Comparison of ENCODE assay signal across 22 mouse cellular contexts in genomic region chr6:113175469-113175868, GRCm38 (mm10). TPM values are rescaled to one million over a fixed set of nuclear protein-coding genes. Genes with fewer than 3 reads are reported as not detected.
DNase-seq lines count a peak whose midpoint lies in the region; ATAC-seq lines count a peak whose summit lies in the region.
"Had no signal": no experiment of that assay in that cellular context is flagged by ENCODE, and none has a peak within 500 bp of the region (broad histone marks: within the 10 kb centered on the region; RNA-seq: fewer than 3 reads in every experiment).

No protein-coding gene starts in this region.

- DNase-seq in liver, embryonic 13.5 days = no peak
- DNase-seq in liver, embryonic 11.5 days (ENCODE audit: low spot score) = no peak
- DNase-seq in yolk sac, embryonic 10.5 days (ENCODE audit: low spot score) = peak; percentile 70
- DNase-seq in right cerebral cortex, postnatal 36 days (ENCODE audit: low spot score in 2 of 2) = no peak
- DNase-seq: adrenal gland, adult 2 months; adrenal gland, postnatal 10 days; adrenal gland, postnatal 25 days; cerebellum, adult 11 months; cerebellum, adult 18-20 months; cerebellum, adult 8-10 months; cerebellum, adult 9-11 months; cerebellum, postnatal 14 days; cerebellum, postnatal 36 days; embryo, embryonic 11 days had no signal

- H3K4me1 ChIP-seq in liver, embryonic 13.5 days (replicated peaks) = no peaks in the 10 kb centered on the region
- no peaks in the 10 kb centered on the region for H3K4me1 ChIP-seq in liver, embryonic 12.5 days
- H3K4me1 ChIP-seq in liver, embryonic 16.5 days (ENCODE audit: control insufficient read depth, low read depth, low read length) = no peaks in the 10 kb centered on the region
- H3K4me1 ChIP-seq in liver, embryonic 11.5 days (replicated peaks; ENCODE audit: control insufficient read depth, insufficient read depth, low read length) = no peaks in the 10 kb centered on the region

- H3K36me3 ChIP-seq in liver, embryonic 13.5 days = no peaks in the 10 kb centered on the region
- H3K36me3 ChIP-seq in liver, embryonic 12.5 days = no peaks in the 10 kb centered on the region
- no peaks in the 10 kb centered on the region for H3K36me3 ChIP-seq in liver, embryonic 16.5 days (ENCODE audit: control insufficient read depth, insufficient read depth)
- no peaks in the 10 kb centered on the region for H3K36me3 ChIP-seq in liver, embryonic 11.5 days (ENCODE audit: control insufficient read depth, insufficient read depth, low read length)
- H3K36me3 ChIP-seq: embryonic facial prominence, embryonic 13.5 days; embryonic facial prominence, embryonic 15.5 days had no signal

- H3K27me3 ChIP-seq in liver, embryonic 13.5 days = no peaks in the 10 kb centered on the region
- peaks cover 12% of the 10 kb centered on the region; the same call in 1 of the 2 replicates for H3K27me3 ChIP-seq in liver, embryonic 12.5 days (replicated peaks)
- no peaks in the 10 kb centered on the region for H3K27me3 ChIP-seq in liver, embryonic 16.5 days (ENCODE audit: control insufficient read depth, insufficient read depth, low read depth, low read length)
- no peaks in the 10 kb centered on the region; the same call in 1 of the 2 replicates for H3K27me3 ChIP-seq in liver, embryonic 11.5 days (replicated peaks; ENCODE audit: control insufficient read depth, insufficient read depth, low read length)
- H3K27me3 ChIP-seq: embryonic facial prominence, embryonic 13.5 days; embryonic facial prominence, embryonic 15.5 days; forebrain, embryonic 12.5 days had no signal

- no peak overlapping the region for H3K27ac ChIP-seq in liver, embryonic 13.5 days
- no peak overlapping the region for H3K27ac ChIP-seq in liver, embryonic 12.5 days
- no peak overlapping the region for H3K27ac ChIP-seq in liver, embryonic 16.5 days (ENCODE audit: low read length)
- H3K27ac ChIP-seq in liver, embryonic 11.5 days (ENCODE audit: low read depth, low read length) = no peak overlapping the region
- H3K27ac ChIP-seq: embryonic facial prominence, embryonic 13.5 days; embryonic facial prominence, embryonic 15.5 days; forebrain, embryonic 10.5 days; forebrain, embryonic 12.5 days had no signal

- no peaks in the 10 kb centered on the region for H3K9me3 ChIP-seq in liver, embryonic 13.5 days (replicated peaks)
- no peaks in the 10 kb centered on the region for H3K9me3 ChIP-seq in liver, embryonic 12.5 days (replicated peaks)
- H3K9me3 ChIP-seq in liver, embryonic 16.5 days (replicated peaks; ENCODE audit: control insufficient read depth, low read length) = 0 out of 2 replicates have a peak, but pooled peaks cover 2% of the 10 kb centered on the region
- no peaks in the 10 kb centered on the region for H3K9me3 ChIP-seq in liver, embryonic 11.5 days (ENCODE audit: control insufficient read depth, low read length)
- H3K9me3 ChIP-seq: embryonic facial prominence, embryonic 13.5 days; embryonic facial prominence, embryonic 15.5 days; forebrain, embryonic 10.5 days; forebrain, embryonic 12.5 days had no signal

- 0 out of 2 replicates have a peak, but pooled peaks have one; percentile 19 for ATAC-seq in liver, embryonic 13.5 days (ENCODE audit: low read depth)
- no peak for ATAC-seq in liver, embryonic 12.5 days
- ATAC-seq in liver, embryonic 16.5 days (ENCODE audit: low read depth) = peak; percentile 53; the same call in 1 of the 2 replicates
- no peak for ATAC-seq in liver, embryonic 11.5 days (replicated peaks; ENCODE audit: low FRiP score)
- ATAC-seq: forebrain, embryonic 14.5 days had no signal

- WGBS in liver, embryonic 13.5 days (ENCODE audit: insufficient replicate concordance) = 79% methylated on average over 3 of the region's 3 CpGs
- 80% methylated on average over 3 of the region's 3 CpGs for WGBS in liver, embryonic 12.5 days (ENCODE audit: insufficient replicate concordance)
- WGBS in liver, embryonic 16.5 days (ENCODE audit: insufficient replicate concordance) = 79% methylated on average over 3 of the region's 3 CpGs
- WGBS in liver, embryonic 11.5 days = 78% methylated on average over 3 of the region's 3 CpGs

- H3K4me3 ChIP-seq in liver, embryonic 13.5 days (replicated peaks) = no peak overlapping the region
- no peak overlapping the region for H3K4me3 ChIP-seq in liver, embryonic 12.5 days
- H3K4me3 ChIP-seq in liver, embryonic 16.5 days (ENCODE audit: low read depth, low read length) = no peak overlapping the region
- H3K4me3 ChIP-seq in liver, embryonic 11.5 days (ENCODE audit: low read depth, low read length) = no peak overlapping the region
- H3K4me3 ChIP-seq: embryonic facial prominence, embryonic 13.5 days; embryonic facial prominence, embryonic 15.5 days; erythroblast, embryonic 14.5 days; forebrain, embryonic 10.5 days; forebrain, embryonic 12.5 days had no signal

- H3K9ac ChIP-seq in liver, embryonic 13.5 days = no peak overlapping the region
- H3K9ac ChIP-seq in liver, embryonic 12.5 days = no peak overlapping the region
- no peak overlapping the region for H3K9ac ChIP-seq in liver, embryonic 16.5 days (ENCODE audit: low read depth, low read length)
- H3K9ac ChIP-seq in liver, embryonic 11.5 days (ENCODE audit: low read depth, low read length) = no peak overlapping the region
- H3K9ac ChIP-seq: embryonic facial prominence, embryonic 13.5 days; embryonic facial prominence, embryonic 15.5 days; forebrain, embryonic 12.5 days had no signal

- no peak overlapping the region for H3K4me2 ChIP-seq in liver, embryonic 13.5 days
- no peak overlapping the region for H3K4me2 ChIP-seq in liver, embryonic 12.5 days
- H3K4me2 ChIP-seq in liver, embryonic 16.5 days (ENCODE audit: low read depth, low read length) = no peak overlapping the region
- no peak overlapping the region for H3K4me2 ChIP-seq in liver, embryonic 11.5 days
- H3K4me2 ChIP-seq: embryonic facial prominence, embryonic 13.5 days; embryonic facial prominence, embryonic 15.5 days; forebrain, embryonic 12.5 days had no signal

RNA-seq across cellular contexts. Expression of gene Lhfpl4, which starts 19.7 kb away (rescaled TPM):
- polyA plus RNA-seq in liver, embryonic 13.5 days (2015; fragmentation: Nextera tagmentation; extraction: Ambion mirVana) = 0.30 and 0.31 TPM in 2 replicates
- polyA plus RNA-seq in liver, embryonic 12.5 days (2016; fragmentation: Nextera tagmentation; extraction: Ambion mirVana) = 0.44 and 0.70 TPM in 2 replicates
- 0.11 TPM in 2 replicates for polyA plus RNA-seq in liver, embryonic 16.5 days (2015; fragmentation: Nextera tagmentation; extraction: Ambion mirVana)
- 0.81 and 1.0 TPM in 2 replicates for polyA plus RNA-seq in liver, embryonic 11.5 days (2014; fragmentation: Nextera tagmentation; extraction: Ambion mirVana)

Comparison
In these comparisons a context has a peak if more than half of its experiments do, and no peak if none do; other contexts are left out.
1. ATAC-seq: peak in liver, embryonic 13.5 days (single experiment) and liver, embryonic 16.5 days (single experiment); none in liver, embryonic 12.5 days (single experiment) and liver, embryonic 11.5 days (single experiment).